Mouse (Mus musculus) MEL (cell line): ENCODE measurements around the gene Nudt8.
"Not testable (repeated sequence)": the region's sequence is repeated elsewhere in the genome, so short reads cannot be mapped to it uniquely, and the experiment has no call there.

Experiments
- BHLHE40 ChIP-seq: IDR thresholded peaks from 2 replicates; pipeline ENCODE4 v1.6.1; 2012; ENCODE audit warnings: low read depth, mild to moderate bottlenecking, inconsistent platforms, low read length, improper control_type of control experiment, borderline replicate concordance
- CHD2 ChIP-seq: IDR thresholded peaks from 2 replicates; pipeline ENCODE4 v1.6.1; 2011; ENCODE audit warnings: low read length, improper control_type of control experiment
- CTCF ChIP-seq, 3 experiments: IDR thresholded peaks in 2 of 3; conservative IDR thresholded peaks in 1 of 3; 2 replicates each; pipeline ENCODE4 v1.5.1; 2011 to 2012; ENCODE audit warnings: low read length in 3 of 3, low read depth in 2 of 3, mild to moderate bottlenecking in 2 of 3, improper control_type of control experiment in 1 of 3, inconsistent platforms in 1 of 3, mixed read lengths in 1 of 3, moderate library complexity in 1 of 3; ENCODE audit not compliant: control insufficient read depth in 1 of 3, insufficient read depth in 1 of 3, poor library complexity in 1 of 3, severe bottlenecking in 1 of 3
- GATA1 ChIP-seq: IDR thresholded peaks from 2 replicates; pipeline ENCODE4 v1.6.1; 2011; ENCODE audit warnings: low read depth, low read length, improper control_type of control experiment
- MAX ChIP-seq: IDR thresholded peaks from 2 replicates; pipeline ENCODE4 v1.6.1; 2011; ENCODE audit warnings: low read length, improper control_type of control experiment
- MEF2A ChIP-seq: IDR thresholded peaks from 2 replicates; pipeline ENCODE4 v1.6.1; 2014; ENCODE audit warnings: low read depth, mild to moderate bottlenecking, inconsistent platforms, low read length, improper control_type of control experiment; ENCODE audit not compliant: poor library complexity, insufficient replicate concordance, severe bottlenecking; ENCODE audit errors: extremely low read depth
- NRF1 ChIP-seq: IDR thresholded peaks from 2 replicates; pipeline ENCODE4 v1.6.1; 2014; ENCODE audit warnings: low read depth, mild to moderate bottlenecking, inconsistent platforms, low read length, improper control_type of control experiment, moderate library complexity; ENCODE audit not compliant: poor library complexity, insufficient read depth, severe bottlenecking
- POLR2A ChIP-seq, 2 experiments: IDR thresholded peaks; 2 replicates each; pipeline ENCODE4 v1.6.1; 2011 to 2012; ENCODE audit warnings: low read length in 2 of 2, mild to moderate bottlenecking in 2 of 2, control low read depth in 1 of 2, improper control_type of control experiment in 1 of 2, low read depth in 1 of 2, moderate library complexity in 1 of 2; ENCODE audit not compliant: control insufficient read depth in 1 of 2, insufficient read depth in 1 of 2, poor library complexity in 1 of 2
- ZC3H11A ChIP-seq: IDR thresholded peaks from 2 replicates; pipeline ENCODE4 v1.6.1; 2012; ENCODE audit warnings: low read depth, mild to moderate bottlenecking, inconsistent platforms, low read length, improper control_type of control experiment
- ZMIZ1 ChIP-seq: IDR thresholded peaks from 2 replicates; pipeline ENCODE4 v1.6.1; 2012; ENCODE audit warnings: low read depth, mild to moderate bottlenecking, inconsistent platforms, low read length, improper control_type of control experiment, moderate library complexity
- ZNF384 ChIP-seq: IDR thresholded peaks from 2 replicates; pipeline ENCODE4 v1.6.1; 2012; ENCODE audit warnings: low read depth, mild to moderate bottlenecking, inconsistent platforms, low read length, improper control_type of control experiment

GRCm38 (mm10) chr19:3961805-3962204, 38.6 kb upstream of the Nudt8 start:
- not testable (repeated sequence) for TF ChIP-seq ZC3H11A; CTCF (IDR thresholded peaks at IDR 0.05 in 2 of 3, conservative IDR thresholded peaks at IDR 0.05 in 1 of 3; ENCODE audit: control insufficient read depth in 1 of 3, insufficient read depth in 1 of 3, low read depth in 2 of 3, low read length in 3 of 3, poor library complexity in 1 of 3, severe bottlenecking in 1 of 3); ZNF384; BHLHE40; GATA1; ZMIZ1; NRF1; CHD2; POLR2A (IDR thresholded peaks at IDR 0.05; ENCODE audit: control insufficient read depth in 1 of 2, insufficient read depth in 1 of 2, low read depth in 1 of 2, low read length in 2 of 2, poor library complexity in 1 of 2); MEF2A; MAX
